Mouse (Mus musculus) stomach, postnatal 0 days (tissue): ENCODE measurements around the gene Otog. TPM values are rescaled to one million over a fixed set of nuclear protein-coding genes. Genes with fewer than 3 reads are reported as not detected.

Source experiments
- ATAC-seq: fragments of 200-750 bp; cut with Nextera tagmentation; 2 replicates; pipeline ENCODE4 v1.8.0; 2017; ENCODE audit not compliant: low FRiP score, low TSS enrichment
- DNase-seq: peaks from one replicate; pipeline ENCODE4 v3.0.0-alpha.2; 2016; ENCODE audit warnings: low spot score
- H3K27ac ChIP-seq: fragments of 300-500 bp; sonication (generic); replicated peaks from 2 replicates; pipeline ENCODE4 v1.5.1; 2014; ENCODE audit warnings: mild to moderate bottlenecking, control low read depth
- H3K27me3 ChIP-seq: fragments of 300-500 bp; sonication (generic); 2 replicates; pipeline ENCODE4 v1.6.1; 2014; ENCODE audit warnings: low read length; ENCODE audit not compliant: control insufficient read depth, insufficient read depth
- H3K36me3 ChIP-seq: fragments of 300-500 bp; sonication (generic); 2 replicates; pipeline ENCODE4 v1.6.1; 2014; ENCODE audit warnings: low read length, mixed read lengths; ENCODE audit not compliant: control insufficient read depth, insufficient read depth
- H3K4me1 ChIP-seq: fragments of 300-500 bp; sonication (generic); replicated peaks from 2 replicates; pipeline ENCODE4 v1.6.1; 2014; ENCODE audit warnings: antibody characterized with exemption; ENCODE audit not compliant: control insufficient read depth, insufficient read depth
- H3K4me2 ChIP-seq: fragments of 300-500 bp; sonication (generic); replicated peaks from 2 replicates; pipeline ENCODE4 v1.6.1; 2014; ENCODE audit warnings: low read depth, mild to moderate bottlenecking, control low read depth, moderate library complexity
- H3K4me3 ChIP-seq: fragments of 300-500 bp; sonication (generic); 2 replicates; pipeline ENCODE4 v1.5.1; 2014; ENCODE audit warnings: low read depth, low read length, control low read depth
- H3K9ac ChIP-seq: fragments of 300-500 bp; sonication (generic); 2 replicates; pipeline ENCODE4 v1.6.1; 2014; ENCODE audit warnings: mild to moderate bottlenecking, low read length, control low read depth, mixed read lengths
- H3K9me3 ChIP-seq: fragments of 300-500 bp; sonication (generic); 2 replicates; pipeline ENCODE4 v1.6.1; 2016; ENCODE audit warnings: low read length; ENCODE audit not compliant: control insufficient read depth
- CTCF ChIP-seq: IDR thresholded peaks from 2 replicates; pipeline ENCODE4 v1.5.1; 2016; ENCODE audit warnings: antibody characterized with exemption, low read depth, mild to moderate bottlenecking, moderate library complexity
- EP300 ChIP-seq: optimal IDR thresholded peaks from 2 replicates; pipeline ENCODE3; 2016; ENCODE audit warnings: antibody characterized with exemption
- WGBS: fragments of 180-500 bp; shearing (Covaris S2); extraction: QIAGEN DNeasy Blood & Tissue Kit; methylation state at CpG from one replicate; pipeline ENCODE4 v1.1.7; 2014; 5-methylcytosine and 5-hydroxymethylcytosine counted together
- polyA plus RNA-seq: library from polyadenylated mRNA; unstranded; fragments of >200 nt; fragmentation: Nextera tagmentation; extraction: Ambion mirVana; gene quantifications from 2 replicates; pipeline ENCODE4 v1.2.1, GENCODE M21; 2015

Gene Otog
- polyA plus RNA-seq, 1 experiment from 2014 or later, result not detected

DNA sequence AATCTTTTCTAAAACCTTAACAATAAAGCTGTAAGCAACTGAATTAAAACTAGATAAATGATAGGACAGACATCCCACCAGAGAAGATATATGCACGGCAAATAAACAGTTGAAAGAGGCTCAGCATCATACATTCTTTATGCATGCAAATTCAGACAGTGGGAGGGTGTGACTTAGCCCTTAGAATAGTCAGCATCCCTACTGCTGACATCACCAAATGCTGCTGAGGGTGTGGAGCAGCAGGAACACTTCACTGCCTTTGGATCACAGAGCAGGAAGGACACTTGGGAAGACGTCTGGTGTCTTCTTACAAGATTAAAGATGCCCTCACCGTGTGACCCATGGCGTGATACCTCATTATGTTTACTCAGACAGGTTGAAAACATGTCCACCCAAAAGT lies 87.1 kb downstream of the Otog start:
- 50% methylated on average over 4 of the region's 4 CpGs for WGBS
- no peak for ATAC-seq
- no peak overlapping the region for H3K9ac ChIP-seq
- H3K4me2 ChIP-seq, result no peak overlapping the region
- no peaks in the 10 kb centered on the region for H3K27me3 ChIP-seq
- no peaks in the 10 kb centered on the region for H3K4me1 ChIP-seq
- no peak for DNase-seq
- TF ChIP-seq EP300 (no peak), CTCF (no peak)
- no peak overlapping the region for H3K4me3 ChIP-seq
- H3K27ac ChIP-seq, result no peak overlapping the region
- H3K36me3 ChIP-seq, result no peaks in the 10 kb centered on the region
- no peaks in the 10 kb centered on the region for H3K9me3 ChIP-seq

DNA sequence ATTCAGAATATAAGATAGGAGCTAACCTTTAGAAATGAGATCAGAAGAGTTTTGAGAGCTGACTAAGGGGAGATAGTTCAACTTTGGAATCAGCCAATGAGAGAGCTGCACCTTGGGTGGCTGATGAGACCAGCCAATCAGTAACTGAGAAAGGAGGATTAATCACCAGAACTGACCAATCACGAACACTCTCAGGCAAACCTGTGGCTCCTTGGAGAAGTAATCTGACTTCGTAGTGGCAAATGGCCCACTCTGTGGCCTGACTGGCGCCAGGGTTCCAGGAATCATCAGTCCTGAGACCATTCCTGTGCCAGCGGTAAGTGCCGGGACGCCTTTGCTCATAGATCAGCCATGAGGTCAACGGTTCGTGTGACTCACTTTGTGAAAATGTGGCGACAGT lies 96.6 kb downstream of the Otog start:
- Histone ChIP-seq H3K4me2 (no peak overlapping the region), H3K27me3 (no peaks in the 10 kb centered on the region), H3K27ac (no peak overlapping the region), H3K4me1 (no peaks in the 10 kb centered on the region), H3K4me3 (no peak overlapping the region), H3K9me3 (no peaks in the 10 kb centered on the region), H3K36me3 (no peaks in the 10 kb centered on the region), H3K9ac (no peak overlapping the region)
- DNase-seq (no peak), ATAC-seq (no peak)
- 87% methylated on average over 9 of the region's 9 CpGs for WGBS
- no peak for TF ChIP-seq CTCF
- TF ChIP-seq EP300, result no peak

DNA sequence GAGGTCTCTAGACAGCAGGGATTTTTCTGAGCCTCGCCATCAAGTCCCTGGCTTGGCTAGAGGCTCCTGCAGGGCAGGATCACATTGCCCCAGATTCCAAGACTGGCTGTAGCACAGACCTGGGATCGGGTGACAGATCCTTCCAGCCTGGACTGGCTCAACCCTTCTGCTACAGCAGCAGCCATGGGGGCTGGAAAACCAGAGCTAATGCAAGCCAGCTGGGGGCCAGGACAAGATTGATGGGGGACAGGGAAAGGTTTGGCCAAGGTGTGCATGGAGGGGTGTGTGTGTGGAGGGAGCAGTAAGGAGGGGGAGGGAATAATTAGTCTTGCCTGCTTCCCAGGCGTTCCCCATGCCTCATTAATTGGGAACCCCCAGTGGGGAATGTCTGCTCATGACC lies 99.0 kb downstream of the Otog start:
- no peaks in the 10 kb centered on the region for H3K9me3 ChIP-seq
- H3K4me3 ChIP-seq, result no peak overlapping the region
- WGBS, result 36% methylated on average over 3 of the region's 3 CpGs
- ATAC-seq (no peak), DNase-seq (no peak)
- H3K27me3 ChIP-seq, result no peaks in the 10 kb centered on the region
- H3K4me1 ChIP-seq, result no peaks in the 10 kb centered on the region
- no peak overlapping the region for H3K27ac ChIP-seq
- no peak overlapping the region for H3K4me2 ChIP-seq
- no peak for TF ChIP-seq EP300
- no peak for TF ChIP-seq CTCF
- no peaks in the 10 kb centered on the region for H3K36me3 ChIP-seq
- H3K9ac ChIP-seq, result no peak overlapping the region

DNA sequence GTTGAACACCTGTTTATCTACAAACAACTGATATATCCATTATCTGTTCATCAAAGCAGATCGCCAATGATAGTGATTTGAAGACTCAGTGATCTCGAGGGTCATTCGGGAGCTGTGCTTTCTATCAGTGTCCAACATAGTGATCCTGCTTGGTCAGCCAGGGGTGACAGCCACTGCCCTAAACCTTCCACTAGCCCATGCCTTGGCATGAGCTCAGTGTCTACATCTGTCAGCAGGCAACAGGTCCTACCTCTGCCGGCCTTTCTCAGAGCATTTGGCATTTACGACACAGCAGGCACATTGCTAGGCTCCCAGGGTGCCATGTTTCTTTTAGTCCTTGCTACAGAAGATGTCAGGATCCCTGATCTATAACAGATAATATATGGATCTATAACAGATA lies 99.5 kb downstream of the Otog start:
- Histone ChIP-seq H3K4me2 (no peak overlapping the region), H3K9me3 (no peaks in the 10 kb centered on the region), H3K4me3 (no peak overlapping the region), H3K36me3 (no peaks in the 10 kb centered on the region), H3K4me1 (no peaks in the 10 kb centered on the region), H3K9ac (no peak overlapping the region), H3K27ac (no peak overlapping the region), H3K27me3 (no peaks in the 10 kb centered on the region)
- DNase-seq (no peak), ATAC-seq (no peak)
- TF ChIP-seq CTCF (no peak), EP300 (no peak)
- 82% methylated on average over 5 of the region's 5 CpGs for WGBS

DNA sequence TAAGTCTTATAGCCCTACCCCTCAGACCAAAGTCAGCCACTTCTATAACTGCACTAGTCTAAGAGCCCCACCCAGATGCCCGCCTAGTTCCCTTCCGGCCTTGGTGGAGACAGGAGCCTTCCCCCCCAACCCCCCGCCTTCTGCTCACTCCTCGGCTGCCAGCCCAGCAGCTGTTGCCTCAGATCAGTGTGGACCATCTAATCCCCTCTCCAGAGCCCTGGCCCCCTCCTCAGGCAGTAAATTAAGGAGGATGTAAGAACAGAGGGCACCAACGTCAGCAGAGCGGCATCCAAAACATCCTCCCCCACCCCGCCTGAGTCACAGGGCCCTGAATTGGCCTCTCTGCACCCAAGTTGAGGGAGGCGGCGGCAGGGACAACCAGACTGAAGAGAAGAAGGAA lies 100.7 kb downstream of the Otog start:
- no peak overlapping the region for H3K4me3 ChIP-seq
- WGBS, result 81% methylated on average over 9 of the region's 9 CpGs
- H3K9me3 ChIP-seq, result no peaks in the 10 kb centered on the region
- no peaks in the 10 kb centered on the region for H3K27me3 ChIP-seq
- H3K4me1 ChIP-seq, result no peaks in the 10 kb centered on the region
- DNase-seq, result no peak
- no peak for ATAC-seq
- no peak overlapping the region for H3K9ac ChIP-seq
- no peaks in the 10 kb centered on the region for H3K36me3 ChIP-seq
- H3K27ac ChIP-seq, result no peak overlapping the region
- H3K4me2 ChIP-seq, result no peak overlapping the region
- TF ChIP-seq CTCF, result no peak
- no peak for TF ChIP-seq EP300

DNA sequence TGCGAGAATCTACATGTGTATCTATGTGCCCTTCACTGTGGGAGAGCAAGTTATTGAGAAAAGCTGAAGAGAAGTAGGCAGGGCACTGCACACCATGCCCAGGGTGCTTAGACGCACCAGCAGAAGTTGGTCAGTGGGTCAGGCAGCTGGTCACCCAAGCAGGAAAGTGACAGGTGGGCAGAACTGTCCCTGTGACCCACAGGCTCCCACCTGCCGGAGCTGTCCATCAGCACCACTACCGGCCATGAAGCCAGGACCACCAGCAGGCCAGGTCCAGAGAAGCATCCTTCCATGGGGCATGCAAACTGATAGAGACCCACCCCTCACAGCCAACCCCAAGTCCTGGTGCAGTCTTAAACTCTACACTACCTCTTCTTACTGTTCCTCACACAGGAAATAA lies 106.9 kb downstream of the Otog start:
- Histone ChIP-seq H3K27ac (no peak overlapping the region), H3K27me3 (no peaks in the 10 kb centered on the region), H3K4me3 (no peak overlapping the region), H3K36me3 (no peaks in the 10 kb centered on the region), H3K9me3 (no peaks in the 10 kb centered on the region), H3K4me1 (no peaks in the 10 kb centered on the region), H3K9ac (no peak overlapping the region), H3K4me2 (no peak overlapping the region)
- ATAC-seq (no peak), DNase-seq (no peak)
- 48% methylated on average over 4 of the region's 4 CpGs for WGBS
- no peak for TF ChIP-seq CTCF
